Mouse (Mus musculus): Measurements from ENCODE around the gene Tcp10c. TPM values are rescaled to one million over a fixed set of nuclear protein-coding genes. Genes with fewer than 3 reads are reported as not detected.
"Not testable (repeated sequence)": the region's sequence is repeated elsewhere in the genome, so short reads cannot be mapped to it uniquely, and the experiment has no call there.

Gene Tcp10c
- polyA plus RNA-seq, 1 experiment from 2014 or later, result not detected

GRCm38 (mm10) chr17:13426508-13426907 lies 72.1 kb downstream of the Tcp10c start:
- H3K27ac ChIP-seq (ENCODE audit: low read depth, low read length); H3K27me3 ChIP-seq (replicated peaks; ENCODE audit: control insufficient read depth, insufficient read depth, low read length); H3K36me3 ChIP-seq (ENCODE audit: control insufficient read depth, insufficient read depth, low read length); DNase-seq (ENCODE audit: low spot score); H3K4me2 ChIP-seq (ENCODE audit: low read length); H3K4me3 ChIP-seq (ENCODE audit: low read depth, low read length); H3K9me3 ChIP-seq (replicated peaks; ENCODE audit: control insufficient read depth, low read length); ATAC-seq; H3K9ac ChIP-seq (ENCODE audit: low read length); H3K4me1 ChIP-seq (ENCODE audit: control insufficient read depth, insufficient read depth, low read length): not testable (repeated sequence)
- WGBS, result 88% methylated on average over 4 of the region's 6 CpGs

Other genes with a start within 250 kb of the Tcp10c start
- gene Unc93a, start 222.8 kb upstream of the Tcp10c start, polyA plus RNA-seq (2014; fragmentation: Nextera tagmentation; extraction: Ambion mirVana), result not detected in 2 replicates
- not detected in 2 replicates for gene Smok2a, start 133.4 kb upstream of the Tcp10c start, polyA plus RNA-seq (2014; fragmentation: Nextera tagmentation; extraction: Ambion mirVana)
- gene Smok2b, start 124.3 kb upstream of the Tcp10c start, polyA plus RNA-seq (2014; fragmentation: Nextera tagmentation; extraction: Ambion mirVana), result not detected in 2 replicates

Data from forebrain, embryonic 14.5 days (tissue).